Mouse (Mus musculus): Measurements from ENCODE around the gene Peg3.

DNA sequence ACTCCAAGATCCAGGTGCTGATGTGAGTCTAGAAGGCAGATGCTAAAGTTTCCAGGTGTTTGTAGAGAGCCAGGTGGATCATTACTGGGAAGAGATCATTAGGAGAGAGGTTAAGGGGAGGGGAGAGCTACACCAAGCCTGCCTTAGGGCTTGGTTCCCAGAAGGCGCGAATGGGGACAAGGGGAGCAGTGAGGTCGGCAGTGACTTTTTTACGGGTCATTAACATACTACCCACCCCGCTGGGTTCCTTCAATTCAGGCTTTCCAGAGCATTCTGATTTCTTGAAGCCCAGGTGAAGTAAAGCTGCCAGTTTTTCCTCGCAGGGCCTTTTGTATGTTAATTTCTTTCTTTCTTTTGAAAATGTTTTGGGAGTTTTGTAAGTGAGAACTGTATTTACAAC is 29.9 kb upstream of the Peg3 start:
- TF ChIP-seq POLR2A (IDR thresholded peaks at IDR 0.05; ENCODE audit: low read depth, low read length), result no peak
- TF ChIP-seq CTCF (IDR thresholded peaks at IDR 0.05; ENCODE audit: borderline replicate concordance, insufficient read depth, low read length), result no peak
